Mouse (Mus musculus) left cerebral cortex, adult 2 months (tissue): Measurements from ENCODE around the gene Arhgef33. TPM values are rescaled to one million over a fixed set of nuclear protein-coding genes. Genes with fewer than 3 reads are reported as not detected.
A peak's percentile ranks its signal among the peaks of the same experiment; 100 is the strongest.
"Not testable (repeated sequence)": the region's sequence is repeated elsewhere in the genome, so short reads cannot be mapped to it uniquely, and the experiment has no call there.

Experiments
- DNase-seq, 2 experiments: peaks; one replicate each; pipeline ENCODE4 v3.0.0; 2021 to 2022; ENCODE audit warnings: low spot score in 2 of 2, mixed read lengths in 1 of 2; ENCODE audit errors: extremely low spot score in 1 of 2
- H3K27ac ChIP-seq: fragments of 200-600 bp; 2 replicates; pipeline ENCODE4 v1.8.1; 2022
- H3K4me3 ChIP-seq: fragments of 200-600 bp; 2 replicates; pipeline ENCODE4 v1.8.1; 2022
- CTCF ChIP-seq: fragments of 200-600 bp; IDR thresholded peaks from 2 replicates; pipeline ENCODE4 v1.8.1; 2022; ENCODE audit warnings: antibody characterized with exemption, mild to moderate bottlenecking, moderate library complexity
- intact Hi-C: fragments of 180-260 bp; cut with DNase I; formaldehyde crosslinking; loops from one replicate; pipeline ENCODE4 v1.15.1; 2025
- long read RNA-seq, 2 experiments: library from polyadenylated mRNA; stranded (forward); transcript quantifications; one replicate each; pipeline ENCODE4 v2.0.0; 2021; ENCODE audit warnings: borderline mapping rate in 2 of 2
- total RNA-seq, 2 experiments: library from RNA; stranded (reverse); gene quantifications; 2 replicates each; pipeline ENCODE4 v1.2.3; 2021

The Arhgef33 gene
- total RNA-seq = 1 to 10 TPM; 2.5 to 2.8 TPM
- long read RNA-seq, experiment 1, partial matches to known transcripts = 0 of 3 reads
- long read RNA-seq, experiment 1, other reads (novel, unspliced or antisense) = 3 of 3 reads
- long read RNA-seq, experiment 2, partial matches to known transcripts = 0 of 1 reads
- long read RNA-seq, experiment 2, other reads (novel, unspliced or antisense) = 0 of 1 reads

DNA sequence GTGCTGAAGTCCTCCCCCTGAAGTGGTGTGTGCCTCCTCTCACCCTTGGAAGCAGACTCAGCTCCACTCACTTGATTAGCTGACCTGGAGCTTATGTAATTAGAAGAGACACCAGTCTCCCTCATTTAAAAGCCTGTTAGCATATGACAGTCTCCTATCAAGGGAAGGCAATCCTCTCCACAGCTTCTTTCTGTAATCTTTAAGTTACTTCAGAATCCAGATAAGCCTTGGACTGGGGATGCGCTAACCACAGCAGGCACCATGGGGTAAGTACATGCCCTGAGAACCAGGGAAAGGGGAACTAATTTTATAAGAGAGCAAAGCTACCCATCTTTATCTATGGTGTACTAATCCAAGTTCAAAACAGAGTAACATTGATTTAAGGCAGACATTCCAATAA is at the start of gene Arhgef33:
Arhgef33 (plus strand) TSS at position 157 of the 400 bp plus-strand sequence.
- intact Hi-C loops = no loop called here
- DNase-seq = no peak
- H3K27ac ChIP-seq = no peak within 1 kb of the TSS
- no peak within 1 kb of the TSS for H3K4me3 ChIP-seq
- no peak for TF ChIP-seq CTCF

- H3K27ac ChIP-seq = no peak overlapping the region
- DNase-seq = no peak
- TF ChIP-seq CTCF = no peak
- intact Hi-C loops = no loop called here
- H3K4me3 ChIP-seq = no peak overlapping the region
Measured at GRCm38 (mm10) chr17:80267065-80267464, 40.1 kb upstream of the Arhgef33 start.

GRCm38 (mm10) chr17:80268151-80268550 is 39.1 kb upstream of the Arhgef33 start:
- DNase-seq = no peak
- TF ChIP-seq CTCF = no peak
- intact Hi-C loops = no loop called here
- Histone ChIP-seq H3K4me3 (no peak overlapping the region), H3K27ac (no peak overlapping the region)

DNA sequence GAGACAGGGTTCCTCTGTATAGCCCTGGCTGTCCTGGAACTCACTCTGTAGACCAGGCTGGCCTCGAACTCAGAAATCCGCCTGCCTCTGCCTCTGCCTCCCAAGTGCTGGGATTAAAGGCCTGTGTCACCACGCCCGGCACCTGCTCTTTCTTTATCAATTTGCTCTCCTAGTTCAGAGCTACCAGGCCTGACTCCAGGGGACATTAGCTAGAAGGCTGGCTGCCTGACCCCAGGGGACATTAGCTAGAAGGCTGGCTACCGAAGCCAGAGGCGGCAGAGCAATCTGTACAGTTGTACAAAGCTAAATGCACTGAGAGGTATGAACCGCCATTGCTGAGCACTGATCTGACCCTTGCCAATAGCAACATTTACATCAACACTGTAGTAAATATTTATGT is 36.6 kb upstream of the Arhgef33 start:
- intact Hi-C loops, DNase-seq, H3K4me3 ChIP-seq, H3K27ac ChIP-seq: not testable (repeated sequence)

GRCm38 (mm10) chr17:80278255-80278654 is 29.0 kb upstream of the Arhgef33 start:
- TF ChIP-seq CTCF = no peak
- no peak for DNase-seq
- H3K27ac ChIP-seq = no peak overlapping the region
- no peak overlapping the region for H3K4me3 ChIP-seq
- intact Hi-C loops = no loop called here

DNA sequence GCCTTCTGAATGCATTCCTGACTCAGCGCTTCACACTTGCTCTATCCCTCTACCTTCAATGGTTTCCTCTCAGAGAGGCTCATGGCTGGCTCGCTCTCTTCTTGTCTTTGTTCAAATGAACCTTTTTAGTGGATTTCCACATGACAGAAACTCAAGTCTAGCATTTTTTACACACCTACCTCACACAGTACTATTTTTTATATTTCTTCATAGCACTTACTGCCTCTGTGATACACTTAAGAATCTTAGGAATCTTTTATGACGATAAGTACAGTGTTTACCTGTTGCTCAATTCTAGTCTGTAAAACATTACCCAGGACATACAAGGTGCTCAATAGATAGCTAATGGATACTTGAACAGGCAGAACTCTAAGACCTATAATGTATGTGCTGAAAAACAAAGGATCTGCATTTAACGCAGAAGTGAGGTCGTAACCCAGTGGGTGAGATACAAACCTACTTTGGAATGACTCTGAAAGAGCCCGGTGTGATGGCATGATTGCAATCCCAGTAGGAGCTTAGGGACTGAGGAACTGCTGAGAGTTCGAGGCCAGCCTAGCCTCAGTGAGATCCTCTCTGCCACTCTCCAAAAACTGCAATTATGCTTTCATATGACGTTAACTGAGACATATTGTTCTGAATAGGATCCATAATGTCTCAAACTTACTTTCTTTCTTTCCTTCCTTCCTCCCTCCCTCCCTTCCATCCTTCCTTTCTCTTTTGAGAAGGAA is 27.7 kb upstream of the Arhgef33 start:
- no peak for DNase-seq
- no peak for TF ChIP-seq CTCF
- Histone ChIP-seq H3K27ac (no peak overlapping the region), H3K4me3 (no peak overlapping the region)
- intact Hi-C loops = no loop called here

DNA sequence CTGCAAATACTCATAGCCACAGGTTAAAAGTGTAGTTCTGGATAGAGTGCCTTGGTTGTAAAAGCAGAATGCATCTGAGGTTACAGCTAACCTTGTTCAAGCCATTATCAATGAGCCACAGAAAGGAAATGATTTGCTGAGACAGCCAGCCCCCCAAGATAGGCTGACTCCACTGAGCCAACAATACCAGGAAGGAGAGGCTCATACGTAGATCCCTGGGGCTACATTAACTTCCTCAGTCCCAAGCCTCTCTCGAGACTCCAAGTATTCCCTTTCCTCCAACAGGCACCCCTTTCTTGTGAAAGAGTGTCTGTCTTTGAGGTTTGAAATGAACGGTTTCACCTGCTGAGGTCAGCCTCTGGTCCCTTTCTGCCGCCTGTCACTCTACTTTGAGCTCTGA is 22.8 kb upstream of the Arhgef33 start:
- H3K27ac ChIP-seq = no peak overlapping the region
- intact Hi-C loops = no loop called here
- no peak for TF ChIP-seq CTCF
- DNase-seq = no peak
- no peak overlapping the region for H3K4me3 ChIP-seq

DNA sequence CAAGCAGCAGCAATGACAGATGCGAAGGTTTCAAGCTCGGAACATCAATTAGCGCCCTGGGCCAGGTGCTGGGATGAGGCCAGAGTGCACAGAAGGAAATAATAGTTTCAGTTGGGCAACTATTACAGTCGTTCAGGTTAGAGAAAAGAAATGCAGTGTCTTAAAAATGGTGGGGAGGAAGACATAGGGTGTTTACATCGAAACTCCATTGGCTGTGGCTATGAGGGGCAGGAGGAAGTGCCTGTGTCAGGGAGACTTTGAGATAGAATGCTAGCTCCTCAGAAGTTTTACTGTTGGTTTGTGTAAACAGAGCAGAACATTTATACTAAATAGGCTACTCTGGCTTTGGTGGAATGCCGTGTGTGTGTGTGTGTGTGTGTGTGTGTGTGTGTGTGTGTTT is 19.2 kb upstream of the Arhgef33 start:
- no peak for DNase-seq
- intact Hi-C loops = loop anchor here (2.0 kb wide), 1 partner anchor 195 kb away; no protein-coding TSS in a partner anchor
- no peak overlapping the region for H3K4me3 ChIP-seq
- H3K27ac ChIP-seq = no peak overlapping the region
- TF ChIP-seq CTCF = no peak

- TF ChIP-seq CTCF = no peak
- peak in 1 of 2 experiments; percentile 23 for DNase-seq
- intact Hi-C loops = loop anchor here (2.0 kb wide), 4 partner anchors 43 to 271 kb away; partner anchors contain the start of gene Gm10190
- H3K4me3 ChIP-seq = peak overlapping the region; percentile 99
- peak overlapping the region; percentile 88 for H3K27ac ChIP-seq
Measured at GRCm38 (mm10) chr17:80289280-80290073, 17.7 kb upstream of the Arhgef33 start.

DNA sequence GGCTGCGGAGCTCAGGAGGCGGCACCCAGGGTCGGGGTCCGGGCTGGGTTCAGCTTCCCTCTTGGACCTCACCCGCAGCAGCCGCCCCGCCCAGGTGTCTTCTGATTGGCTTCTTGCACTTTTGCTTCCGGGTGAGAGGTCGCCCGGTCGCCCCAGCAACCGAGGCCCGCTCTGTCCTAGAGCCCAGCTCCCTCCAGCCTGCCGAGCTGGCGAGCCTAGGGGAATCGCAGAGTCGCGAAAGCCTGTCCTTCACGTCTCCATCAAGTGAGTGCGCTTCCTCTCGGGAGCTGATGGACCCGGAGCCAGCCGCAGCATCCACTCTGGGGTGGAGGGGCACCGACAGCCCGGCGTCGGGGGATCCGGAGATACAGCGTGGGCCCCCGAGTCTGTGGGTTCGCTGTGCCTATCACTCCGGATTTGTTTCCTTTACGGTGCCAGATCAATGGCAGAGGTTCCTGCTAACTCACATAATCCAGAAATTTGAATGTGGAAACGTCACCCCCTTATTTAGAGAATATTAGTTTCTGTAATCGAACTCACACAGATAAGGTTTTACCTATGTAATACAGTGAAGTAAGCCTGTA is 17.0 kb upstream of the Arhgef33 start, which contains the start of the genes Morn2 and Dhx57:
Morn2 (plus strand) TSS at position 130 of the 584 bp plus-strand sequence.
Dhx57 (minus strand) TSS at position 403 of the 584 bp plus-strand sequence.
- H3K4me3 ChIP-seq = peak within 1 kb of the TSS; percentile 99
- peak; percentile 98 to 99 for DNase-seq
- H3K27ac ChIP-seq = peak within 1 kb of the TSS; percentile 88
- no peak for TF ChIP-seq CTCF
- intact Hi-C loops = loop anchor here (2.0 kb wide), 3 partner anchors 43 to 271 kb away; partner anchors contain the start of gene Gm10190

GRCm38 (mm10) chr17:80291148-80291547 is 16.1 kb upstream of the Arhgef33 start:
- Histone ChIP-seq H3K4me3 (peak overlapping the region; percentile 99; the same call in 1 of the 2 replicates), H3K27ac (no peak overlapping the region)
- intact Hi-C loops = loop anchor here (2.0 kb wide), 3 partner anchors 42 to 270 kb away; partner anchors contain the start of gene Gm10190
- peak; percentile 77 for TF ChIP-seq CTCF
- DNase-seq = peak in 1 of 2 experiments; percentile 37
